Mouse (Mus musculus) cerebral cortex, adult 2 months (tissue): Measurements from ENCODE around the gene Bach2.

ENCODE experiments used
- WGBS: fragments of 180-500 bp; shearing (Covaris S2); methylation state at CpG from one replicate; pipeline ENCODE4 v1.1.7; 2018; 5-methylcytosine and 5-hydroxymethylcytosine counted together

The Bach2 gene

GRCm38 (mm10) chr4:32389107-32389800 lies 150.7 kb downstream of the Bach2 start:
- WGBS = 42% methylated on average over 14 of the region's 14 CpGs

GRCm38 (mm10) chr4:32391260-32391659 lies 152.7 kb downstream of the Bach2 start:
- 73% methylated on average over 8 of the region's 8 CpGs for WGBS

- WGBS = 81% methylated on average over 3 of the region's 3 CpGs
Observed at GRCm38 (mm10) chr4:32393226-32393625, 154.6 kb downstream of the Bach2 start.

GRCm38 (mm10) chr4:32393951-32394350 lies 155.3 kb downstream of the Bach2 start:
- 65% methylated on average over 1 of the region's 1 CpGs for WGBS

- 67% methylated on average over 2 of the region's 2 CpGs for WGBS
Observed at GRCm38 (mm10) chr4:32394850-32395249, 156.2 kb downstream of the Bach2 start.

- WGBS = 89% methylated on average over 5 of the region's 5 CpGs
Observed at GRCm38 (mm10) chr4:32401459-32401858, 162.9 kb downstream of the Bach2 start.

GRCm38 (mm10) chr4:32403506-32403905 lies 164.9 kb downstream of the Bach2 start:
- 94% methylated on average over 5 of the region's 5 CpGs for WGBS

- 40% methylated on average over 17 of the region's 17 CpGs for WGBS
Observed at GRCm38 (mm10) chr4:32405149-32405882, 166.7 kb downstream of the Bach2 start.

- WGBS = 60% methylated on average over 3 of the region's 3 CpGs
Observed at GRCm38 (mm10) chr4:32405985-32406384, 167.4 kb downstream of the Bach2 start.

- WGBS = 86% methylated on average over 8 of the region's 8 CpGs
Observed at GRCm38 (mm10) chr4:32408535-32408934, 169.9 kb downstream of the Bach2 start.

GRCm38 (mm10) chr4:32409116-32409880 lies 170.7 kb downstream of the Bach2 start:
- WGBS = 81% methylated on average over 9 of the region's 9 CpGs

- WGBS = 52% methylated on average over 7 of the region's 7 CpGs
Observed at GRCm38 (mm10) chr4:32413063-32413462, 174.5 kb downstream of the Bach2 start.

- 72% methylated on average over 9 of the region's 9 CpGs for WGBS
Observed at GRCm38 (mm10) chr4:32413505-32413904, 174.9 kb downstream of the Bach2 start.

GRCm38 (mm10) chr4:32414959-32415358 lies 176.4 kb downstream of the Bach2 start:
- 26% methylated on average over 7 of the region's 7 CpGs for WGBS

GRCm38 (mm10) chr4:32417939-32418338 lies 179.3 kb downstream of the Bach2 start:
- 92% methylated on average over 8 of the region's 8 CpGs for WGBS

- 94% methylated on average over 8 of the region's 8 CpGs for WGBS
Observed at GRCm38 (mm10) chr4:32421570-32421969, 183.0 kb downstream of the Bach2 start.

GRCm38 (mm10) chr4:32422427-32422826 lies 183.8 kb downstream of the Bach2 start:
- 84% methylated on average over 4 of the region's 4 CpGs for WGBS

- WGBS = 93% methylated on average over 5 of the region's 5 CpGs
Observed at GRCm38 (mm10) chr4:32423667-32424066, 185.1 kb downstream of the Bach2 start.

GRCm38 (mm10) chr4:32424434-32424833 lies 185.8 kb downstream of the Bach2 start:
- 68% methylated on average over 7 of the region's 7 CpGs for WGBS

- 92% methylated on average over 7 of the region's 7 CpGs for WGBS
Observed at GRCm38 (mm10) chr4:32425060-32425459, 186.5 kb downstream of the Bach2 start.

GRCm38 (mm10) chr4:32425641-32426040 lies 187.0 kb downstream of the Bach2 start:
- 53% methylated on average over 3 of the region's 3 CpGs for WGBS

- 88% methylated on average over 27 of the region's 27 CpGs for WGBS
Observed at GRCm38 (mm10) chr4:32426779-32427577, 188.4 kb downstream of the Bach2 start.
